19 mouse cellular contexts compared by ENCODE assay signal in genomic region chr9:121304520-121304919, GRCm38 (mm10). TPM values are rescaled to one million over a fixed set of nuclear protein-coding genes. Genes with fewer than 3 reads are reported as not detected.
DNase-seq lines count a peak whose midpoint lies in the region; ATAC-seq and TF ChIP-seq lines count a peak whose summit lies in the region.
"Had no signal": no experiment of that assay in that cellular context is flagged by ENCODE, and none has a peak within 500 bp of the region (broad histone marks: within the 10 kb centered on the region; RNA-seq: fewer than 3 reads in every experiment).

No protein-coding gene starts in this region.

- H3K27me3 ChIP-seq in hindbrain, embryonic 11.5 days (ENCODE audit: control insufficient read depth, insufficient read depth, low read length) = no peaks in the 10 kb centered on the region
- no peaks in the 10 kb centered on the region for H3K27me3 ChIP-seq in hindbrain, embryonic 14.5 days (ENCODE audit: control insufficient read depth, insufficient read depth, low read length)
- H3K27me3 ChIP-seq in E14TG2a.4 (ENCODE audit: insufficient read depth, low read length) = no peaks in the 10 kb centered on the region
- H3K27me3 ChIP-seq in hindbrain, embryonic 12.5 days = no peaks in the 10 kb centered on the region
- no peaks in the 10 kb centered on the region for H3K27me3 ChIP-seq in kidney, embryonic 16.5 days (ENCODE audit: insufficient read depth, low read length)
- H3K27me3 ChIP-seq: CH12.LX; embryonic facial prominence, embryonic 15.5 days; intestine, embryonic 15.5 days; kidney, embryonic 15.5 days; liver, embryonic 13.5 days had no signal

- 57% methylated on average over 10 of the region's 10 CpGs for WGBS in hindbrain, embryonic 11.5 days
- 38% methylated on average over 10 of the region's 10 CpGs for WGBS in hindbrain, embryonic 14.5 days
- WGBS in hindbrain, embryonic 12.5 days = 45% methylated on average over 10 of the region's 10 CpGs
- 79% methylated on average over 10 of the region's 10 CpGs for WGBS in kidney, embryonic 16.5 days

- H3K36me3 ChIP-seq in hindbrain, embryonic 11.5 days (ENCODE audit: control insufficient read depth, insufficient read depth, low read length) = no peaks in the 10 kb centered on the region
- H3K36me3 ChIP-seq in hindbrain, embryonic 14.5 days (replicated peaks; ENCODE audit: control insufficient read depth, insufficient read depth) = no peaks in the 10 kb centered on the region
- H3K36me3 ChIP-seq in E14TG2a.4 (ENCODE audit: insufficient read depth, low read length) = peaks cover 45% of the 10 kb centered on the region
- no peaks in the 10 kb centered on the region for H3K36me3 ChIP-seq in hindbrain, embryonic 12.5 days
- no peaks in the 10 kb centered on the region for H3K36me3 ChIP-seq in kidney, embryonic 16.5 days (ENCODE audit: insufficient read depth, low read length)
- H3K36me3 ChIP-seq: embryonic facial prominence, embryonic 15.5 days; intestine, embryonic 15.5 days; kidney, embryonic 15.5 days; limb, embryonic 10.5 days; liver, embryonic 13.5 days had no signal

- no peak for TF ChIP-seq CTCF in E14TG2a.4 (conservative IDR thresholded peaks at IDR 0.05; ENCODE audit: low read length)

- DNase-seq in cerebellum, postnatal 10 days = peak; percentile 35 to 54
- DNase-seq in cerebellum, adult 11 months = no peak
- DNase-seq in hindbrain, embryonic 11.5 days (ENCODE audit: low spot score) = no peak
- no peak for DNase-seq in hindbrain, embryonic 14.5 days (ENCODE audit: low spot score)
- no peak for DNase-seq in left cerebral cortex, adult 18-20 months (ENCODE audit: low spot score in 2 of 2)
- DNase-seq: adrenal gland, adult 8-10 months; gastrocnemius, postnatal 10 days; liver, embryonic 13.5 days; right cerebral cortex, adult 18-20 months had no signal

- ATAC-seq in hindbrain, embryonic 11.5 days (ENCODE audit: low FRiP score) = no peak
- ATAC-seq in hindbrain, embryonic 14.5 days (ENCODE audit: low FRiP score) = no peak
- no peak for ATAC-seq in hindbrain, embryonic 12.5 days (ENCODE audit: low FRiP score)
- ATAC-seq in kidney, embryonic 16.5 days (ENCODE audit: low FRiP score, low TSS enrichment) = no peak
- ATAC-seq: intestine, embryonic 15.5 days had no signal

- H3K9me3 ChIP-seq in hindbrain, embryonic 11.5 days (ENCODE audit: control insufficient read depth, low read length) = no peaks in the 10 kb centered on the region
- H3K9me3 ChIP-seq in hindbrain, embryonic 14.5 days (ENCODE audit: control insufficient read depth, low read length) = no peaks in the 10 kb centered on the region
- no peaks in the 10 kb centered on the region for H3K9me3 ChIP-seq in E14TG2a.4 (ENCODE audit: low read length)
- no peaks in the 10 kb centered on the region for H3K9me3 ChIP-seq in hindbrain, embryonic 12.5 days (replicated peaks)
- no peaks in the 10 kb centered on the region for H3K9me3 ChIP-seq in kidney, embryonic 16.5 days (ENCODE audit: low read length)
- H3K9me3 ChIP-seq: embryonic facial prominence, embryonic 15.5 days; intestine, embryonic 15.5 days; kidney, embryonic 15.5 days; limb, embryonic 10.5 days; liver, embryonic 13.5 days had no signal

- H3K4me2 ChIP-seq in hindbrain, embryonic 11.5 days (replicated peaks; ENCODE audit: low read depth, low read length) = no peak overlapping the region
- no peak overlapping the region for H3K4me2 ChIP-seq in hindbrain, embryonic 14.5 days (replicated peaks)
- no peak overlapping the region for H3K4me2 ChIP-seq in hindbrain, embryonic 12.5 days (replicated peaks)
- H3K4me2 ChIP-seq in kidney, embryonic 16.5 days (replicated peaks; ENCODE audit: low read depth, low read length) = no peak overlapping the region
- H3K4me2 ChIP-seq: embryonic facial prominence, embryonic 15.5 days; heart, embryonic 11.5 days; intestine, embryonic 15.5 days; liver, embryonic 13.5 days had no signal

- H3K9ac ChIP-seq in hindbrain, embryonic 11.5 days (ENCODE audit: low read depth, low read length) = no peak overlapping the region
- no peak overlapping the region for H3K9ac ChIP-seq in hindbrain, embryonic 14.5 days
- no peak overlapping the region for H3K9ac ChIP-seq in hindbrain, embryonic 12.5 days
- H3K9ac ChIP-seq in kidney, embryonic 16.5 days (replicated peaks; ENCODE audit: low read length) = no peak overlapping the region
- H3K9ac ChIP-seq: embryonic facial prominence, embryonic 15.5 days; intestine, embryonic 15.5 days; kidney, embryonic 15.5 days; liver, embryonic 13.5 days had no signal

- H3K4me1 ChIP-seq in hindbrain, embryonic 11.5 days (replicated peaks; ENCODE audit: control insufficient read depth, insufficient read depth, low read length) = peaks cover 18% of the 10 kb centered on the region
- H3K4me1 ChIP-seq in hindbrain, embryonic 14.5 days (replicated peaks; ENCODE audit: control insufficient read depth, insufficient read depth, low read length) = peaks cover 34% of the 10 kb centered on the region
- H3K4me1 ChIP-seq in E14TG2a.4 (replicated peaks; ENCODE audit: low read depth, low read length) = peaks cover 93% of the 10 kb centered on the region
- peaks cover 46% of the 10 kb centered on the region for H3K4me1 ChIP-seq in hindbrain, embryonic 12.5 days
- peaks cover 32% of the 10 kb centered on the region for H3K4me1 ChIP-seq in kidney, embryonic 16.5 days (ENCODE audit: insufficient read depth, low read length)

- H3K27ac ChIP-seq in hindbrain, embryonic 11.5 days (ENCODE audit: low read depth, low read length) = 0 out of 2 replicates have a peak overlapping the region, but pooled peaks have one; percentile 1
- no peak overlapping the region for H3K27ac ChIP-seq in hindbrain, embryonic 14.5 days
- H3K27ac ChIP-seq in hindbrain, embryonic 12.5 days = peak overlapping the region; percentile 44; the same call in 1 of the 2 replicates
- H3K27ac ChIP-seq in kidney, embryonic 16.5 days (ENCODE audit: low read length) = no peak overlapping the region
- H3K27ac ChIP-seq: embryonic facial prominence, embryonic 15.5 days; intestine, embryonic 15.5 days; left cerebral cortex, adult 2 months; limb, embryonic 10.5 days; liver, embryonic 13.5 days had no signal

- H3K4me3 ChIP-seq in hindbrain, embryonic 11.5 days (ENCODE audit: low read depth, low read length) = no peak overlapping the region
- H3K4me3 ChIP-seq in hindbrain, embryonic 14.5 days (replicated peaks; ENCODE audit: low read length) = no peak overlapping the region
- 0 out of 2 replicates have a peak overlapping the region, but pooled peaks have one; percentile 60 for H3K4me3 ChIP-seq in E14TG2a.4 (replicated peaks; ENCODE audit: low read length)
- H3K4me3 ChIP-seq in hindbrain, embryonic 12.5 days = no peak overlapping the region
- no peak overlapping the region for H3K4me3 ChIP-seq in kidney, embryonic 16.5 days (ENCODE audit: low read length)
- H3K4me3 ChIP-seq: embryonic facial prominence, embryonic 15.5 days; intestine, embryonic 15.5 days; kidney, embryonic 15.5 days; left cerebral cortex, adult 2 months; limb, embryonic 10.5 days; liver, embryonic 13.5 days had no signal

RNA-seq across cellular contexts. Expression of gene Trak1, which starts 7.2 kb away (rescaled TPM):
- 19.8 and 21.2 TPM in 2 replicates for polyA plus RNA-seq in hindbrain, embryonic 11.5 days (2014; fragmentation: Nextera tagmentation; extraction: Ambion mirVana)
- polyA plus RNA-seq in hindbrain, embryonic 14.5 days (2014; fragmentation: Nextera tagmentation; extraction: Ambion mirVana) = 63.0 and 65.9 TPM in 2 replicates
- polyA plus RNA-seq in hindbrain, embryonic 12.5 days (2016; fragmentation: Nextera tagmentation; extraction: Ambion mirVana) = 38.8 and 41.6 TPM in 2 replicates
- polyA plus RNA-seq in kidney, embryonic 16.5 days (2015; fragmentation: Nextera tagmentation; extraction: Ambion mirVana) = 16.2 and 17.7 TPM in 2 replicates
- total RNA-seq in left cerebral cortex, adult 18-20 months (2021) = 100 to 1,000 TPM; 239 to 275 TPM

RNA-seq across cellular contexts. Expression of gene Ulk4, which starts 27.5 kb away (rescaled TPM):
- polyA plus RNA-seq in hindbrain, embryonic 11.5 days (2014; fragmentation: Nextera tagmentation; extraction: Ambion mirVana) = 161 and 185 TPM in 2 replicates
- polyA plus RNA-seq in hindbrain, embryonic 14.5 days (2014; fragmentation: Nextera tagmentation; extraction: Ambion mirVana) = 50.0 and 65.6 TPM in 2 replicates
- polyA plus RNA-seq in hindbrain, embryonic 12.5 days (2016; fragmentation: Nextera tagmentation; extraction: Ambion mirVana) = 147 and 164 TPM in 2 replicates
- polyA plus RNA-seq in kidney, embryonic 16.5 days (2015; fragmentation: Nextera tagmentation; extraction: Ambion mirVana) = 144 and 148 TPM in 2 replicates
- total RNA-seq in left cerebral cortex, adult 18-20 months (2021) = 1 to 10 TPM; 8.1 to 8.8 TPM

Comparison
In these comparisons a context has a peak if more than half of its experiments do, and no peak if none do; other contexts are left out.
1. DNase-seq: peak in cerebellum, postnatal 10 days (2 of 2); none in cerebellum, adult 11 months (single experiment), hindbrain, embryonic 11.5 days (single experiment), hindbrain, embryonic 14.5 days (single experiment) and left cerebral cortex, adult 18-20 months (0 of 2).
2. H3K27ac ChIP-seq: peak in hindbrain, embryonic 11.5 days (single experiment) and hindbrain, embryonic 12.5 days (single experiment); none in hindbrain, embryonic 14.5 days (single experiment) and kidney, embryonic 16.5 days (single experiment).